Mouse (Mus musculus) MEL (cell line): ENCODE measurements around the gene Dynlt1a.
"Not testable (repeated sequence)": the region's sequence is repeated elsewhere in the genome, so short reads cannot be mapped to it uniquely, and the experiment has no call there.

Experiments
- CTCF ChIP-seq, 3 experiments: IDR thresholded peaks in 2 of 3; conservative IDR thresholded peaks in 1 of 3; 2 replicates each; pipeline ENCODE4 v1.5.1; 2011 to 2012; ENCODE audit warnings: low read length in 3 of 3, low read depth in 2 of 3, mild to moderate bottlenecking in 2 of 3, improper control_type of control experiment in 1 of 3, inconsistent platforms in 1 of 3, mixed read lengths in 1 of 3, moderate library complexity in 1 of 3; ENCODE audit not compliant: control insufficient read depth in 1 of 3, insufficient read depth in 1 of 3, poor library complexity in 1 of 3, severe bottlenecking in 1 of 3
- EP300 ChIP-seq, 2 experiments: IDR thresholded peaks; 2 replicates each; pipeline ENCODE4 v1.6.1; 2011; ENCODE audit warnings: improper control_type of control experiment in 2 of 2, low read length in 2 of 2, low read depth in 1 of 2, mild to moderate bottlenecking in 1 of 2
- GATA1 ChIP-seq: IDR thresholded peaks from 2 replicates; pipeline ENCODE4 v1.6.1; 2011; ENCODE audit warnings: low read depth, low read length, improper control_type of control experiment
- MAX ChIP-seq: IDR thresholded peaks from 2 replicates; pipeline ENCODE4 v1.6.1; 2011; ENCODE audit warnings: low read length, improper control_type of control experiment
- MEF2A ChIP-seq: IDR thresholded peaks from 2 replicates; pipeline ENCODE4 v1.6.1; 2014; ENCODE audit warnings: low read depth, mild to moderate bottlenecking, inconsistent platforms, low read length, improper control_type of control experiment; ENCODE audit not compliant: poor library complexity, insufficient replicate concordance, severe bottlenecking; ENCODE audit errors: extremely low read depth
- MXI1 ChIP-seq: IDR thresholded peaks from 2 replicates; pipeline ENCODE4 v1.6.1; 2011; ENCODE audit warnings: mild to moderate bottlenecking, low read depth, low read length, improper control_type of control experiment
- POLR2A ChIP-seq, 2 experiments: IDR thresholded peaks; 2 replicates each; pipeline ENCODE4 v1.6.1; 2011 to 2012; ENCODE audit warnings: low read length in 2 of 2, mild to moderate bottlenecking in 2 of 2, control low read depth in 1 of 2, improper control_type of control experiment in 1 of 2, low read depth in 1 of 2, moderate library complexity in 1 of 2; ENCODE audit not compliant: control insufficient read depth in 1 of 2, insufficient read depth in 1 of 2, poor library complexity in 1 of 2
- RAD21 ChIP-seq: IDR thresholded peaks from 2 replicates; pipeline ENCODE4 v1.6.1; 2011; ENCODE audit warnings: mild to moderate bottlenecking, low read depth, low read length, improper control_type of control experiment
- RCOR1 ChIP-seq: IDR thresholded peaks from 2 replicates; pipeline ENCODE4 v1.6.1; 2012; ENCODE audit warnings: low read depth, mild to moderate bottlenecking, inconsistent platforms, low read length, improper control_type of control experiment
- USF1 ChIP-seq: IDR thresholded peaks from 2 replicates; pipeline ENCODE4 v1.6.1; 2014; ENCODE audit warnings: low read depth, mild to moderate bottlenecking, inconsistent platforms, low read length, improper control_type of control experiment, moderate library complexity
- ZMIZ1 ChIP-seq: IDR thresholded peaks from 2 replicates; pipeline ENCODE4 v1.6.1; 2012; ENCODE audit warnings: low read depth, mild to moderate bottlenecking, inconsistent platforms, low read length, improper control_type of control experiment, moderate library complexity

DNA sequence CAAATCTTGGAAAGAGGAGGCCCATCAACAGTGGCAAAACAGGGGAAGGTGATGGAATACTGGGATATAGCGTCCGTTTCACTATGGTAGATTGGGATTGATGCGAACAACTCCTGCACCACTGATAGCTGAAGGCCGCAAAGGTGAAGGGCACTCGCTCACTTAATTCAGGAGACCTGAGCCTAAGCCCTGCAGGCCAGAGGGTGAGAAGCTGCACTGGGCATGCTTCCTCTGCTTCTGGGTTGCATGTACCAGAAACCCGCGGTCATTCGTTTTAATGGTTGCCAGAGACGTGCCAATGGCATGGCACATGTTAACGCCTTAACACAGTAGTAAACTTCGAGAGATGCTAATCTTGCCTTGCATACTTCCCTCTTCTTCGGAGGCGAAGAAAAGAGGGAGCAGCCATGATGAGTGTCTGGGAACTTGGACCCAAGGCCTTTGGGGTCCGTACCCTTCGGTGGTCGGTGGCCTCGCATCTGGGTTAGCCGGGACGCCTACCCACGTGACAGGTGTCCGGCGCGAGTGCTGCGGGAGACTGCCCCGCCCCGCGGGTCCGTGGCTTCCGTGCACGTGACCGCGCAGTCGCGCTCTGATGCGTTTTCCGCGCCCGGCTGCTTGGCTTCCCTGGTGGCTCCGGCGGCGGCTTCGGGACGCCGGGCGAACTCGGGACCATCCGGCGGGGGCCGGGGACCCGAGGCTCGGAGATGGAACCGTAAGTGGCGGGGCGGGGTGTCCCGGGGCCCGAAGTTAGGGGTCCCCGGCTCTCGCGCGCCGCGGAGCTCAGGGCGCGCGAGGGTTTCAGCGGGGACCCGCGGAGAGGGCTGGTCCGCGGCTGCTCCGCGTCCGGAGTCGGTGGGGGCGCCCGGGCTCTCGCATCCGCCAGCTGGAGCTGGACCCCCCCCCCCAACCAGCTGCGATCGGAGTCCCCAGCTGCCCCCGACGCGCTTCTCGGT, 47.1 kb downstream of the Dynlt1a start:
- TF ChIP-seq POLR2A (IDR thresholded peaks at IDR 0.05; ENCODE audit: control insufficient read depth in 1 of 2, insufficient read depth in 1 of 2, low read depth in 1 of 2, low read length in 2 of 2, poor library complexity in 1 of 2); USF1; MEF2A; MAX; MXI1; ZMIZ1; CTCF (IDR thresholded peaks at IDR 0.05 in 2 of 3, conservative IDR thresholded peaks at IDR 0.05 in 1 of 3; ENCODE audit: control insufficient read depth in 1 of 3, insufficient read depth in 1 of 3, low read depth in 2 of 3, low read length in 3 of 3, poor library complexity in 1 of 3, severe bottlenecking in 1 of 3); EP300 (IDR thresholded peaks at IDR 0.05; ENCODE audit: low read depth in 1 of 2, low read length in 2 of 2); GATA1; RAD21; RCOR1: not testable (repeated sequence)
